Mouse (Mus musculus): Measurements from ENCODE around the gene Polr2c.
A peak's percentile ranks its signal among the peaks of the same experiment; 100 is the strongest.
"Not testable (repeated sequence)": the region's sequence is repeated elsewhere in the genome, so short reads cannot be mapped to it uniquely, and the experiment has no call there.

Gene Polr2c

GRCm38 (mm10) chr8:94838600-94838999, 18.6 kb upstream of the Polr2c start:
- peak in 1 of 2 experiments; percentile 41 for DNase-seq (ENCODE audit: low spot score in 2 of 2)

GRCm38 (mm10) chr8:94841183-94841582, 16.1 kb upstream of the Polr2c start:
- DNase-seq (ENCODE audit: low spot score in 2 of 2), result no peak

DNA sequence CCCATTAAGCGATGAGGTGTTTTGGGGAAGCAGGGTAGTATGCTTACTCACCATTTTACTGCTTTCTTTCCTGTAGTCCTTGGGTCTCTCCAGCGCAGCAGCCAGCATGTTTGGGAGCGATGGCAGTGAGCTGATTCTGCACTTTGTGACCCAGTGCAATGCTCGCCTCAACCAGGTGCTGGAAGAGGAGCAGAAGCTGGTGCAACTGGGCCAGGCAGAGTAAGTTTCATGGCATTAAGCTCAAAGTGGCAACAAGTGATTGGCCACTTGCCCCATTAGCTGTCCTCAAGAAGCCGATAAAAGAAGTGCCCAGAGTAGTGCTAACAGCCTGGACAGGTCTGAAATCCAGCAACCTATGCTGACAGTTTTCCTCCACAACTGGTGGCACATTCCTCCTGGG, 7.2 kb upstream of the Polr2c start:
- no peak for DNase-seq (ENCODE audit: low spot score in 2 of 2)

DNA sequence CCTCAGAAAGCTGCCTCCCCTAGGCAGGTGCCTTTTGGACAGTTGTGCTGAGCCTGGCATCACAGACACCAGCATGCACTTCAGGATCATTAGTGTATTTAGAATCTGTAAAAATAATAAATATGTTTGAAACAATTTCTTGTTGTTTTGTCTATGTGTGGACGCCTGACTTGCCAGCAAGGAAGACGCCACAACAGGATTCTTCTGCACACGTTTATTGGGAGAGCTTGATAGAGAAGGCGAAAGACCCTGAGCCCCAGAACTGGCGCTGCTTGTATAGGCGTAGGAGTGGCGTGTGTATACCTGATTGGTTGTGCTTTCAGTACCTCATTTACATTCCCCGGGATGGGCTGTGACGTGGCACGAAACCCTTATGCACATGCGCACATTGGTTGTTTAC, 2.5 kb upstream of the Polr2c start:
- DNase-seq (ENCODE audit: low spot score in 2 of 2), result not testable (repeated sequence)

DNA sequence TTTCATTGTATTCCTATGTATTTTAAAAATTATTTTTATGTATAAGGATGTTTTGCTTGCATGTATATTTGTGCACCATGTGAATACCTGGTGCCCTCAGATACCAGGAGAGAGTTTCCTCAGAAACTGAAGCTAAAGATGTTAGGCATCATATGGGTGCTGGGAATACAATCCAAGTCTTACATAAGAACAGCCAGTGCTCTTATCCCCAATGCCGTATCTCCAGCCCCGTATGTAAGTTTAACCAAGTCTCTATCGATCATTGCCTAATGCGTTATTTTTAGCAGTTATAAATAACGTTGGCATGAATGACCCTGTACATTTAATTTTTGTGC, 272 bp upstream of the Polr2c start:
- DNase-seq (ENCODE audit: low spot score in 2 of 2), result no peak

DNA sequence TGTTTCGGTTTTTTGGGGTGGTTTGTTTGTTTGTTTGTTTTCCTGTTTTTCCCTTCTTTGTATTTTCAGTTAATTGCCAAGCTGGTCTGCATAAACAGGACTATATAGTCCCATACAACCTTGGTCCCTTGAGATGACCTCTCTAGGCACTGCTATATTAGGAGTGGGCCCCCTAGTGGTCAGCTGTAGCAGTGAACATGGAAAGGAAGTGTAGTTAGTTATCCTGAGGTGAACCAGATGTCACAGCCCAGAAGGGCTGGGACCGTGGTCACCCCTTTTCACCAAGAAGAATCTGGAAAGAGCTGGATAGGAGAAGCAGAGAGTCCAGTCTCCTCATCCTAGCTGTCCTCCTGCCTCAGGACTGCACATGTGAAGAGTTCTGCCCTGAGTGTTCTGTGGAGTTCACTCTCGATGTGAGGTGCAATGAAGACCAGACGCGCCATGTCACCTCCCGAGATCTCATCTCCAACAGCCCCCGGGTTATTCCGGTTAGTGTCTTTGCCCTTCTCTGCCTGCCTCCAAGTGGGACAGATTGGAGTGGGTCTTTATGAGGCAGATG, 4.2 kb downstream of the Polr2c start:
- DNase-seq (ENCODE audit: low spot score in 2 of 2), result peak in 1 of 2 experiments; percentile 43

- no peak for DNase-seq (ENCODE audit: low spot score in 2 of 2)
Measured at GRCm38 (mm10) chr8:94862487-94863220, 5.4 kb downstream of the Polr2c start.

DNA sequence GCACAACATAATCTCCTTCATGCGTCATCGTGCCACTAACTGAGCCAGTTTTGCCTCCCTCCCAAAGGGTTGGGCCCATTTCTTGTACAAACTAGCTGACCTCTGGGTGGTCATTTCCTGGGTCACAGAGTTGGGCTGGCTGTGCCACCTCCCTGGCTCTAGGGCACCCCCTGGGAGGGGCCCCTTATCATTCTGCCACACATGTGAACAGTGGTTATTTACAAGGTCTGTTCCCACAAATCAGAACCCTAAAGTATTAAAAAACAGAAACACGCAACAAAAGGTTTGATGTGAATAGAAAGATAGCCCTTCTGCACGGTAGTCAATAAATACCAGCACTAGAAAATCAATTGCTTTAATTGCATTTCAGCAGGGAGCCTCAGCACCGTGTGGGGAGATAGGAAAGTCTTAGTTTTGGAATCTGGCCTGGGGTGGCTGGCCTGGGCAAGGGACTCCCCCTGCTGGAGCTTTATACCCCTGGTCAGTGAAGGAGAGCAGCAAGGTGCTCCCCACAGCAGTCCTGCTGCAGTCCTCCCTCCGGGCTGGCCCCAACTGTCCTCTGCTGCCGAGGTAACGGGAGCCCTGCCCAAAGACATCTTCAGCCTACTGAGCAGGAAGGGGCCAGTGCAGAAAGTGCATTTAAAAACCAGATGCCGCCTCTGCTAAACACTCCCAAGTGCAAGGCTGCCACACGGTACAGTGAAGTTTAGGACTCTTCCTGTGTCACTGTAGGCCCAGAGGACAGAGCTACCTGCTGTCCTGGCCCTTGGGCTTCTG, 6.8 kb downstream of the Polr2c start:
- no peak for DNase-seq (ENCODE audit: low spot score in 2 of 2)

- DNase-seq (ENCODE audit: low spot score in 2 of 2), result no peak
Measured at GRCm38 (mm10) chr8:94865292-94865691, 8.0 kb downstream of the Polr2c start.

DNA sequence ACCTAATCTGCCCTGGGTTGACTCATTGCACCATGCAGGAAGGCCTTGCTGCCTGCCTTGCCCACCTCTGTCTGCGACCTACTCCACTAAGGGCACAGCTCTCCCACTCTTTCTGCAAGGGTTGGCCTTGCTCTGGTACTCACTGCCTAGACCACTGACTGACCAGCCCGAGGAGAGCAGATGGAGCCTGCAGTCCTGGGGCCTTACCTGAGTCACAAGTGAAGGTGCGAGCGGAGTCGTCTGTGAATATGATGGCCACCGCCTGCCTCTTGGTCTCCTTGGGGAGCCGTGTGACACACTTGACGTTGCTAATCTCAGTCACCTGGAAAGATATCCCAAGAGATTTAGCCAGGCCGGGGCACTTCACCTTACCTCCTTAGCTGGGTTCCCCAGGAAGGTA, 9.7 kb downstream of the Polr2c start:
- no peak for DNase-seq (ENCODE audit: low spot score in 2 of 2)

- no peak for DNase-seq (ENCODE audit: low spot score in 2 of 2)
Measured at GRCm38 (mm10) chr8:94869146-94869545, 11.9 kb downstream of the Polr2c start.

- no peak for DNase-seq (ENCODE audit: low spot score in 2 of 2)
Measured at GRCm38 (mm10) chr8:94870003-94870402, 12.8 kb downstream of the Polr2c start.

GRCm38 (mm10) chr8:94870474-94871107, 13.3 kb downstream of the Polr2c start:
- DNase-seq (ENCODE audit: low spot score in 2 of 2), result no peak

GRCm38 (mm10) chr8:94871108-94871894, 14.1 kb downstream of the Polr2c start:
- peak in 1 of 2 experiments; percentile 62 for DNase-seq (ENCODE audit: low spot score in 2 of 2)

DNA sequence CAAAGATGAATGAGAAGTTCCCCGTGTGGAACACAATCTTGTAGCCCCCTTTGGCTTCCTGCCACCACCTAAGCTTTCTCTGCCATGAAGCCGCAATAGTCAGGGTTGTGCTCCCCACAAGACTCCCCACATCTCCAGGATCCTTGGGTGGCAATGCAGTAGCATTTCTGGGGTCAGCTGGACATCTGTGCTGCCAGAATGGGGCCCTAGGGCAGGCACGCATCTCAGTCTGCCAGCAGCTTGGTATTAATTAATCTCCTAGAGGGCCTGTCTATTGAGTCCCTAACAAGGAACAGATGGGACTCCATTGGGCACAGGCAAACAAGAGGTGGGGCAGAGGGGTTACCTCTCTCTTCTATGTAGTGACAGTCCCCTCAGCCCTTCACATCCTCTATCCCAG, 14.9 kb downstream of the Polr2c start:
- DNase-seq (ENCODE audit: low spot score in 2 of 2), result no peak

DNA sequence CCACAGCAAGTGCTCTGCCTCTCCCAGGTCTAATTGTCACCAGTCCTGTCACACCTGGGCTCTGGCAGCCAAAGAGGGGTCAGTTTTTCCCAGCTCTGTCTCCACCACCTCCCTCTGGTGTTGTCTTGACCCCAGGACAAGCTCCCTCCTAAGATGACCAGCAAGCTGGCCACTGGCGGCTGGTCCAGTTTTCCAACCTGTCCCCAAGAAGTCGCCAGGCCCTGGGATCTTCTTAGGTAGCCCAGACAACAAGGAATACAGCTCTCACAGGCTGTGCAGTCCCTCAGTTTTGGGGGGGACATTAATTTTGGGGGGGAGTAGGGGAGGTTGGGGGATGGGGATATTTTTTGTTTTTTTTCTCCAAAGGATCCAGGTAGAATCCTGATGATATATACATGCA, 15.3 kb downstream of the Polr2c start:
- DNase-seq (ENCODE audit: low spot score in 2 of 2), result no peak

- peak in 1 of 2 experiments; percentile 67 for DNase-seq (ENCODE audit: low spot score in 2 of 2)
Measured at GRCm38 (mm10) chr8:94874358-94874757, 17.1 kb downstream of the Polr2c start.

DNA sequence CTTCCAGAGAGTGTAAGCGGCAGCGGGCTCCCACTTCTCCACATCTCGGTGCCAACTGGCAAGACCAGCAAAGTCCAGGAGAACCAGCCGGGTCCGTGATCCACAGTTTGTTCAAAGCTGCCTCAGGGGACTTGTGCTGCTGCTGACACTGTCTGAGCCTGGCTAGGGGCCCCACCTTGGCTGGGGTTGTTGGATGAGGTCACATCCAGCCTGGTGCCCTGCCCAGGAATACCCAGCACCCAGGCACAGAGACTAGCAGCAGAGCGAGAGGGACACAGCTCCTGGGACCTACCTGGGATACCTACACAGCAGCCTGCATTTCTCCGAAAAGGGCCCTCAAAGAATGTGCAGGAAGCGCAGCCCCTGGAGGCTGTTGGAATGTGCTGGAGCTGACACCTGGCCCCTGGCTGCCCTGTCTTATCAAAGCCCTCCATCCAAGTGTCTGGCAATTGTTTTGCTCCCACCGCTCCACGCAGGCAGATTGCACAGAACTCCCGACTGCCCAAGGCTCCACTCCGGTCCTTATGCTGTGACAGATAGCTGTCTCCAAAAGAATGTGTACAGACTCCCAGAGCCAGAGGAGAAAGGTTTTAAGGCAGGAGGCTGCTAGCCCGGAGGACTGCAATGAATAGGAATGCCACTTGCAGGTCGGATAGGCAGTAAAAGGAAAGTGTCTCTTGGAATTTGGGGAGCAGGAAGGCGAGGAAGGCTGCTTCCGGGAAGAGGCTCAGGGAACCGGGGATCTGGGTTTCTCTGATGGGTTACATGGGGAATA, 18.0 kb downstream of the Polr2c start:
- peak in 1 of 2 experiments; percentile 19 for DNase-seq (ENCODE audit: low spot score in 2 of 2)

DNA sequence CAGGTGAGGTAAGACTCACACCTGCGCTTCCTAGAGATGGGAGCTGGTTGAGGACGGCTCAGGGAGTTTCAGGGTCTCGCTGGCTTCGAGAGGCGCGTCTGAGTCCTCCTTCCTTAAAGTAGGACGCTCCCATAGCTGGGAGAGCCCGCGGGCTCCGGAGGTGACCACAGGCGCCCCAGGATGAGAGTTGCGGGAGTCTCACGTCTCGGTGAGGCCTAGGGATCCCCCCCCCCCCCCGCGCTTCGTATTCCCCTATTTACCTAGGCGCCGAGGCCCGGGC, 18.6 kb downstream of the Polr2c start:
- peak in 1 of 2 experiments; percentile 30 for DNase-seq (ENCODE audit: low spot score in 2 of 2)

- peak; percentile 89 to 93 for DNase-seq (ENCODE audit: low spot score in 2 of 2)
Measured at GRCm38 (mm10) chr8:94876197-94876730, 19.0 kb downstream of the Polr2c start, which contains the start of gene Dok4. Gene Dok4 (minus strand): TSS chr8:94876330.

GRCm38 (mm10) chr8:94876820-94877219, 19.6 kb downstream of the Polr2c start:
- no peak for DNase-seq (ENCODE audit: low spot score in 2 of 2)
